Mouse (Mus musculus) T-helper 2 cell (primary cell): ENCODE measurements at regions not wholly inside any gene's neighbourhood (a gene's known extent, or its start where the extent isn't known, plus 50 kb on each side); places are given as distances from the start of the nearest gene placed in this dataset.

Experiments
- in situ Hi-C: fragments of 300-600 bp; cut with MboI, MseI; formaldehyde crosslinking; loops from one replicate; pipeline ENCODE4 v1.15.1; 2025; ENCODE audit warnings: high pct_unique_total_duplicates

GRCm38 (mm10) chr6:51002713-51003112 lies 348.5 kb upstream of the Npvf start:
- in situ Hi-C loops, result no loop called here

DNA sequence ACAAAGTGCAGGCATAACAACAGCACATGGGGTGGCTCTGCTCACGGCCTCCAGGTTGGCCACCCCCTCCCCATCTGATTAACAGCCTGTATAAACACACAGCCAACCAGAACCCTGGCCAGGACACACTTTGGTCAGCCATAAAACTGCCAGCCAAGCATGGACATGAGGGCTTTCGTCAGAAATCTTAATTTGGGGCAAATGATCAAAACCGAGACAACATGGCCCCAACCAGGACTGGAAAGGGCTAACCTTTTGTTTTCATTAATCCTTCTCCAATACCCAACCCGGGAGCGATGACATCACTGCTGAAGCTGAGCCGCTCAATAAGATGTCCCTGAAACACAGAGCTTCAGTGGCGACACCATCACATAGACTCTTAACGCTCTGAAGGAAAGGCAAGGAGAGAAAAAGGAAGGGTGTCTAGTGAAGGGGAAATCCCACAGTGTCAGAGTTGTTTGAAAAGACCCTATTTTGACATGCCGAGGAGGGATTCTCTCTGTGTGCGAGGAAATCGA lies 351.9 kb upstream of the Npvf start:
- in situ Hi-C loops, result no loop called here

- in situ Hi-C loops, result no loop called here
These were observed 355.5 kb upstream of the Npvf start for GRCm38 (mm10) chr6:51009526-51010340.

GRCm38 (mm10) chr6:51010536-51010935 lies 356.3 kb upstream of the Npvf start:
- in situ Hi-C loops, result no loop called here

GRCm38 (mm10) chr6:51012086-51012830 lies 358.0 kb upstream of the Npvf start:
- in situ Hi-C loops, result no loop called here

DNA sequence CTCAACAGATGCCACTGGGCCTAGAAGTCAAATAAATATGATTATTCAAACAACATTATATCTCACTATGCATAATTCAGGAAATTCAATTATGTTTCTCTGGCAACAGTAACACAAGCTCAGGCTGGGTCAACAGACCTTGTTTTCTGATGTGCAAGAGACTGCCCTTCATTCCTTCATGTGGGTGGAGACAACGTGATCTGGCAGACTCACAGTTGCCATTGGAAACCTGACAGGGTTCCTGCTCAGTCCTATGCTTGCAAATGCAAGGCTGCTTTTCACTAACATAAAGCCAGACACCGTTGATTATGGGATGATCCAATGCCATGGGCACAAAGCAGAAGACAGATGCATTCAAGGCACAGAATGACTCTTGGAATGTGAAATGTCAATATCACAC lies 361.5 kb upstream of the Npvf start:
- in situ Hi-C loops, result no loop called here

DNA sequence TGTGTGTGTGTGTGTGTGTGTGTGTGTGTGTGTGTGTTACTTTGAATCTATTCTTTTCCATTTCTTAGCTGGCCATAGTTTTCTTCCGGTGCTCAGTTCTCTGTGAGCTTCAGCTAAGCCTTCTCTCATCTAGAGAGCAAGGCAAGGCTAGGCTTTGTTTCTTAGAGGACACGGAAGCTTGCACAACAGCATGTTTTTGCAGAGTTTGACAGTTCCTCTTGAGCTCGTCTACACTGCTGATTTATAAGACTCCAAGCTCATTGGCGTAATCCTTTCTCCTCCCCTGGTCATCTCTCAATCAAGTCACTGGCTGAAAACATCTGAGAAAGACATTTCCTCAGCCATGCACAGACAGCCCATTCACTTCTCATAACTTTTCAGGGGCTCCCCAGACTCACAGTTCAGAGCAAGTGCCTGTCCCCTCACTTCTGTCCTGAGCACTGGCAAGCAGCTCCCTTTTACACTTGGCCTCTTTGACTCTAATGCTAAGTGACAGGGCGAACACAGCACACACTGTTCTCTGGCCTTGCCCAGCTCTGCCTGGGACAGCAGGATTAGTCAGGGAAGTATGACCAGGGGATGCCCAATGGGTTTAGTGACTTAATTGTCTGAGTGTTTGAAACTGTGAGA lies 362.3 kb upstream of the Npvf start:
- in situ Hi-C loops, result no loop called here

- in situ Hi-C loops, result no loop called here
These were observed 363.2 kb upstream of the Npvf start for GRCm38 (mm10) chr6:51017260-51017999.

DNA sequence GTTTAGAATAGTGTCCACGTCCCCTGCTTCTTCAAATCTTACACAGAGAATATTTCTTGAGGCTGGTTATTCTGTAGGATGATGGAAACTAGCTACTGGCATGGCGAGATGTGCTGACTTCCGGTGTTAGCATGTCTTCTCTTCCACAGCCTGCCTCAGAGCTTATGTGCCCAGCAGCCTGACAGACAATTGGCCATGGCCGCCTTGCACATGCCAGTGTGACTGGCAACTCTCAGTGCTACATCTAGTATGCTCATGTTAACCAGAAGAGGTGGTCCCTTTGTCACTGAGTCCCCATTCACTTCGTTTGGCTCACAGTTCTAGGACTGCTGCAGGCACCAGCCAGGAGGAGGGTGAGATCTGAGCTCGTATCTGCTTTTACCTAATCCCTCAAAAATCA lies 367.0 kb upstream of the Npvf start:
- in situ Hi-C loops, result no loop called here

DNA sequence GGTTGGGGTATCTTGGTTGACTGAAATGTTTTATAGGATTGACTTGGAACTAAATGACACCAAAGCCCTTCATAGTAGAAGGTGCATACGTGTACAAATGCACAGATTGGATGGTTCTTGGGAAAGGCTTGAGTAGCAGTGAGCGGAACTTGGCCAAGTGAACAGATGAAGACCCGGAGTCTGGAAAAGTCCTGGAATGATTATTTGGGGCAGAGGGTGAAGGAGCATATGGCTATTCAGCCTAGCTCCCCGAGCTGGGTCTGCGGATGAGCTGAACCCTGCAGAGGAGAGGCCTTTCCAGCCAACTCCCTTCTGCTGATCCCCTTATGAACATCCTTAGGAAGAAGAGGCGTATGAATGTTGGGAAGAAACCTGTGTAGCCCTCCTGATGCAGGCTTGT lies 369.1 kb upstream of the Npvf start:
- in situ Hi-C loops, result no loop called here

DNA sequence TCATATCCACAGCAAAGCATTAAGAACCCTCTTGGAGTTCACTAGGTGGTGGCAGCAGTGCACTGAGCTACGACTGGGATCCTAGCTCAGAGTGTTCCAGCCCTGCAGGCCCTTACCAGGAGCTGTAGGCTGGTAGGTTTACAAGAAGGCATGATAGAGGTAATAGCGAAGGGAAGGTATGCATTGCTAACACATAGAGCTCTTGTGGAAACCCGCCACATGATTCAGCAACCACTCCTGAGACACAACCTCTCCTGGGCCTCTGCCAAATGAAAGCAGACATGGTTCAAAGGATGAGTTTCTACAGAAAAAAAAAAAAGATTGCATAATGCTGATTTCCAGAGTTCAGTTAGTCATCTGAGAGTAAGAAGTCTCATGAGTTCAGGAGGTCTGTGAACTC lies 370.5 kb upstream of the Npvf start:
- in situ Hi-C loops, result no loop called here

DNA sequence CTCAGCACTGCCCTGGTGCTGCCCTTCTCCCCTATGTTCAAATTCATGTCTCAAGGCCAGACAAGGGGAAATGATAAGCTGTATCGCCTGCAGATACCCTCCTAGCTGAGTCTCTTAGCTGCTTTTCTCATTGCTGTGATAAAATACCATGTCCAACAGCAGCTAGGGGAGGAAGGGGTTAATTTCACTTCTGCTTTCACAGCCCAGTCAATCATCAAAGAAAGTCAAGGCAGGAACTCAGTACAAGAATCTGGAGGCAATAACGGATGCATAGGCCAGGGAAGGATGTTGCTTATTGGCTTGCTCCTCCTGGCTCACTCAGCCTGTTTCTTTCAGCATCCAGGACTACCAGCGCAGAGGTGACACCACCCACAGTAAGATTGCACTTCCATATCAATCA lies 371.2 kb upstream of the Npvf start:
- in situ Hi-C loops, result no loop called here

- in situ Hi-C loops, result no loop called here
These were observed 373.1 kb upstream of the Npvf start for GRCm38 (mm10) chr6:51027296-51027695.

DNA sequence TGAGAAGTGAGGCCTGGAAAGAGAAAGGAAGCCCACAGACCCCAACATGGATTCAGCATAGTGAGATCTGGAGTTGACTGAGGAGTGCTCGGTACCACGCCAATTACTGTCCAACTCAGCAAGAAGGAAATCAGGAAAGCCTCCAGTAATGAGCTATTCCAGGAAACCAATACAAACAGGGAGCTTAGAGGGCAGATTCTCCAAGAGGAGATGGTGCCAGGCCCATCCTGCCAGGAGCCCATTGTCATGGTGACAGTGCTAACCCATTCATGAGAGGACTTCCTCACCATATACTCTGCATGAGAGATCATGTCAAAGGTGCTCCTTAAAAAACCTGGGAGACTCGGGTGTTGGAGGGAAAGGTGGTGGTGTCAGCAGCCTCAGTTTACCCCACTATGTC lies 375.3 kb upstream of the Npvf start:
- in situ Hi-C loops, result no loop called here

GRCm38 (mm10) chr6:51029953-51030352 lies 375.7 kb upstream of the Npvf start:
- in situ Hi-C loops, result no loop called here

DNA sequence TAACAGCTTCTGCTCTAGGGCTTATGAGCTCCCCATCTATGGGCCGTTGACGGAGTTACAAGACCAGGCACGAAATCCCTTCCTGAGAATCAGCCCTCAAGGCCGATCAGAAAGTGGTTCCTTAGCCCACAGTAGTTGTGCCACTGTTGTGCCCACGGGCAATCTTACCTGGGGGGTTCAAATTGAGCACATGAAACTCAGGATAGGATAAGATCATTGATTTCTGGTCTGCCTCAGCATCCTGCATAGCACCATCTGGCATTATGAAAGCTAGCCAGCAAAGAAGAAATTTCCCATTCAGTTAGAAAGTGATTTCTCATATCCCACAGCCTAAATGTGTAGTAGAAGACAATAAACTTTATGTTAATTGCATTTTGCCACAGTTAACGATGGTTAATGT lies 379.6 kb upstream of the Npvf start:
- in situ Hi-C loops, result no loop called here

GRCm38 (mm10) chr6:51036074-51036473 lies 381.8 kb upstream of the Npvf start:
- in situ Hi-C loops, result no loop called here

DNA sequence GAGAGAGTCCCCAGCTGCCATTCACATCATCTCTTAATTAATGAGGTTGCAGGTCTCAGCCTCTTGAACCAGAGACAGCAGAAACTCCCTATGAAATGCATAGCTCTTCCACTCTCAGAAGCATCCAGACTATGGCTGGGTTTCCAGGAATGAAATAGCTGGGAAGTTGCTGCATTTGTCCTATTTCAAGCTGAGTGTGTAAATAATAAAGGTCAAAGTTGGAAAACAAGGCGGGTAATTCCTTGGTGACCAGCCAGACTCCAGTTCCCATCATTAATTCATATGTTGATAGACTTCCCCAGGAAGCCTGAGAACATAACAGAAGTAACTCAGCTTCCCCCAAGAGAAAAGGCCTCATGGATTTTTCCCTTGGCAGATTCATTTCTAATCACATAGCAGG lies 382.3 kb upstream of the Npvf start:
- in situ Hi-C loops, result no loop called here

GRCm38 (mm10) chr6:51036956-51037355 lies 382.7 kb upstream of the Npvf start:
- in situ Hi-C loops, result no loop called here

GRCm38 (mm10) chr6:51039486-51040180 lies 385.4 kb upstream of the Npvf start:
- in situ Hi-C loops, result no loop called here

DNA sequence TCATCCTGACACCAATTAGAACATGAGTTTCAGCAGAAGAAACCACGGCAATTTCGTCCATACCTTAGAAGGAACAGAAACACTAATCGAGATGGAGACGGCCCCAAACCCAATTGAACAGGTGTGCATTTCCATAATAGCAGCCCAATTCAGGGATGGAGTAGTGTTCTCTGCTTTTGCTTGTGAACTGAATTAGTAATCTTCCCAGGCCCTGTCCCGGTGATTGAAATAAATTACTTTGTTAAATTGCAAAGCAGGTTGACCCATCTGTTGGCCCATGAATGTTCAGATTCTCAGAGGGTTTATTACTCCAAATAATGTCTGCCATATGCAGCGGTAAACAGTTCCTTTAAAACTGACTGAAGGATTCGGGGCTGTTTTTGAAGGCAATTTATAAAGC lies 388.5 kb upstream of the Nfe2l3 start:
- in situ Hi-C loops, result no loop called here
